Mouse (Mus musculus): ENCODE measurements around the gene Ect2.

DNA sequence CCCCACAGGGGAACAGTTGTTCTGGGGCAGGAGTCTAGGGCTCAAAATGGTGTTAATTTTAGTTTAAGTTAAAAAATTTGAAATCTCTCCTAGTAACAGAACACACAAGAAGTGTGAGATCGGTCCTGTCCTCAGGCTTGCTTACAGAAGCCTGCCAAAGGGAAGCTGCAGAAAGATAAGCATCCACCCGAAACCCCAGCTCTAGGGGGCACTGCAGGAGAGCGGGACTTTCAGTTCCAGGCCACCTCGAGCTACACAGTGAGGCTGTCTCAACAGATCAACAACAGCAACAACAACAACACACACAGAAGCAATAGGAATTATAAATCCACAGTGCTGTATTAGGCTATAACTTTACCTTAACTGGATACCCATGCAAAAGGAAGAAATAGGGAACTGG is 35.5 kb downstream of the Ect2 start:
- TF ChIP-seq CTCF (IDR thresholded peaks at IDR 0.05; ENCODE audit: extremely low read depth, insufficient read depth, insufficient read length, insufficient replicate concordance) = no peak
- no peak for TF ChIP-seq POLR2A (IDR thresholded peaks at IDR 0.05; ENCODE audit: low read depth, low read length)
